Mouse (Mus musculus): Measurements from ENCODE around the gene Eml1.

Gene Eml1

DNA sequence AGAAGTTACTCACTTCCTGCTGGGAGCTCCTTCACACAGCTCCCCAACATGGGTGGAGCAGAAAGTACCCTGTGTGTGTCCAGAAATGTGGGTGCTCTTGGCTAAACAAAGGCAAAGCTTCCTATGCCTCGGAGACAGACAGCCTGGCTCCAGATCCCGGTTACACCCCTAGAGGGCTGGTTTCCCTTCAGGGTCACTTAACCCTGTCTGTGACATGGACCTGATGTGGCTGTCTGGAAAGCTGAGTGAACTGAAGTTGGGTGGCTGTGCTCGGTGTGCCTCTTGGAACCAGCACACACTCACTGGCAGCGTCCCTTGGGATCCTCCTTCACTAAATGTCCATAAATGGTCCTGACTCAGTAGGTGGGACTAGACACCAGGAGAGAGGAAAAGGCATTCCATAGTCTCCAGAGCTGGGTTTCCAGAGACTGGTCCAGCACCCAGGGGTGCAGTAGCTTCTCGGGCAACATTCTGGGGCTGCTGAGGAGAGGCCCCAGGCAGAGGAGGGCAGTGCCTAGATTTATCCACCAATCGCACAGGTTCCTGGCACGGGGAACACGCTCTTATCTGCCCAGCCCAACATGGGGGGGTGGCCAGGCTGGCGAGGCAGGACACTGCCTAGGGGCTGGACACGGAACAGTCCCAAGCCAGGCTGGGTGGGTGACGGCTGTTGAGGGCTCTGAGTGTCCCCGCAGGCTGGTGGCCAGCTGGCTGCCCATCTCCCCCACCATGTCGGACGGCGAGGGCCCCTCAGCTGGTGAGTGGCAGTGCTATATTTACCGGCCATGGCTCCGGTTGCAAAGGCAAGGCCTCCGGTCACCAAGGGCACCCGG lies at the start of gene Eml1:
TSS of gene Eml1 (plus strand) at position 362 of the 833 bp plus-strand sequence.
- no peak for DNase-seq

DNA sequence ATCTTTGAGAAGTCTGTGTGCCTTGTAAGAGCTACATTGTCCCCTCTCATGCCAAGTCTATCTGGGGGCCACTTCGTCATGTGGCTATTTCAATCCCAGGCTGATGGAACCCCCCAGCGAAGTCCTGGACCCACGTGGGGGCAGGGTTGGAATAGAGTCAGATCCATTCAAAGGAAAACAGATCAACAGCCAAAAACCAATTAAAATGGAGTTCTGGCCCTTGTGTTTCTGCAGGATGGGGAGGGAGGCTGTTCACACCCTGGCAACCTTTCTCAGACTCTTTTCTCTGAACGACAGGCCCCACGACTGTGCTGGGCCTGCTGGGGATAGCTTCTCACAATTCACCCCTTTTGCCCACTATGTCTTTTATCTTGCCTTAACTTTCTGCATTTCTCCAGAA lies 44.4 kb upstream of the Eml1 start:
- no peak for DNase-seq

DNA sequence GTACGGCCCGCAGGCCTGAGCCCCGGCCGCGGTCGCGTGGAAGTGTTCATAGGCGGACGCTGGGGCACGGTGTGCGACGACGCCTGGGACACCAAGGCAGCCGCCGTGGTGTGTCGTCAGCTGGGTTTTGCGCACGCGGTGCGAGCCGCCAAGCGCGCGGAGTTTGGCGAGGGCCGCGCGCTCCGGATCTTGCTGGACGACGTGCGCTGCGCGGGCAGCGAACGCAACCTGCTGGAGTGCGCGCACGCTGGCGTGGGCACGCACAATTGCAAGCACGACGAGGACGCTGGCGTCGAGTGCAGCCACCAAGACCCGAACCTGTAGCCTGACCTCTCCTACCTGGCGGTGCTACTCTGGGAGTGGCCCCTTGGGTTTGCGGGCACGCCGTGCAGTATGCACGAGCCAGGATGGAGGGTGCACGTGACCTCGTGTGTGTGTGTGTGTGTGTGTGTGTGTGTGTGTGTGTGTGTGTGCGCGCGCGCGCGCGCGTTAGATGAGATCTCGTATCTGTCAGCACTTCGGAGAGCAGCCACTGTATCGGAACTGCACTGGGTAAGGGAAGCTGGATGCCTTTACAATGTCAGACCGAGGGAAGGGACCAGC lies 42.8 kb upstream of the Eml1 start:
- peak; percentile 85 for DNase-seq

DNA sequence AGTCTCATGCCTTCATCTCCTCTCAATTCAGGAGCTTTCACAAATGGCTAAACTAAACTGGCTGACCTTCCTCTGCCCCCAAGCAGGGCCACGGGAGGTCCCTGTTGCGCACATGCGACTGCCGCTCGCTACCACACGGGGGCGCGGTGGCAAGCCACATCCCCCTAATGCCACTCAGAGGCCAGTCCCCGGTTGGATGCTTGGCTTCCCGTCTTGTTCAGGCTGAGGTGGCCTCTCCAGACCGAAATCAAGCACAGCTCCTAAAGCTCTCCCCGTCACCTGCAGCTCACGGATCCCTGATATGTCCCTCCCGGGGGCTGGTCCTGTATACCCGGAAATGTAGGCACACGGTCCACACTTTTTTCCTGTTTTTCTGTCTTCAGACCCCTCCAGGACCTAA lies 37.7 kb upstream of the Eml1 start:
- peak; percentile 86 for DNase-seq

GRCm38 (mm10) chr12:108333481-108333882 lies 37.3 kb upstream of the Eml1 start:
- no peak for DNase-seq

DNA sequence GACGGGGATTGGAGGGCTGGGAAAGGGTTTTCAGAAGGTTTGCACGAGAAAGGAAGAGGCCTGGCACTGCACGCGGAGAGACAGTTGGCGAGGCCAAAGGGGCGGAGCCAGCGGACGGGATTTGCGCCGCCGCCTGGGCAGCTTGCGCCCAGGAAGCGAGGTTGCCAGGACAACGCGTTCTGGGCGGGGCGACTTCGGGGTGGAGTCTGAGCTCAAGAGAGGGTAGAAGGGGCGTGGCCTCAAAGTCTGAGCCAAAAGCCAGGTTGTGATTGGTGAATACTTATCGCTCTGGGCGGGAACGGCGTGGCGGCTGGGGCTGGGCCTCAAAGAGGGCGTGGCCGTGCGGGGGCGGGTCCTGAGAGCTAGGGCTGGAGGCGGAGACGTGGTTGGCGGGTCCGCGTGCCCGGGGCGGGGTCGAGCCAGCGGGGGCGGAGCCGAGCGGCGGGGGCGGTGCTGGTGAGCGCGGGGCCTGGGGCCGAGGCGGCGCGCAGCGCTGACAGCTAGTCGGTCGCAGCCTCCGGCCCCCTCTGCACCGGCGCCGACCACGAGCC lies 36.8 kb upstream of the Eml1 start, which contains the start of gene Cyp46a1:
TSS of gene Cyp46a1 (plus strand) at position 487 of the 551 bp plus-strand sequence.
- peak; percentile 100 for DNase-seq

- peak; percentile 46 for DNase-seq
These were observed 36.2 kb upstream of the Eml1 start for GRCm38 (mm10) chr12:108334529-108334928.

- DNase-seq, result peak; percentile 60
These were observed 32.1 kb upstream of the Eml1 start for GRCm38 (mm10) chr12:108338572-108339190.

DNA sequence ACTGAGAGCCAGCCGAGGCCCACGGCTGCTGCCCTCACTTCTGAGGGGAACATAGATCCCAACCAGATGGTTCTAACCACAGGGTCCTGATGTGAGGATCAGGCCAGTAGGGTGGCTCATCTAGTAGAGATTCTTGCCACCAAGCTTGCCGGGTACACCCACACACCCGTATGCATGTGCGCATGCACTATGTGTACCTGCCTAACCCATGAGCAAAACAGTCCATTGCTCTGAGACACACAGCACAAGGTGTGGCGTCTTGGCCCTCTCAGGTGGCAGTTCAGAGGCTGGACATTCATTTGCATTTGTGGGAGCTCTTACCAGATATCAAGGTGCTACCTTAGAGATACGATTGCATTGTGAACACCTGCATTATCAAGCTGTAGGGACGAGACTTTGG lies 22.6 kb upstream of the Eml1 start:
- DNase-seq, result no peak

GRCm38 (mm10) chr12:108349026-108349425 lies 21.7 kb upstream of the Eml1 start:
- no peak for DNase-seq

DNA sequence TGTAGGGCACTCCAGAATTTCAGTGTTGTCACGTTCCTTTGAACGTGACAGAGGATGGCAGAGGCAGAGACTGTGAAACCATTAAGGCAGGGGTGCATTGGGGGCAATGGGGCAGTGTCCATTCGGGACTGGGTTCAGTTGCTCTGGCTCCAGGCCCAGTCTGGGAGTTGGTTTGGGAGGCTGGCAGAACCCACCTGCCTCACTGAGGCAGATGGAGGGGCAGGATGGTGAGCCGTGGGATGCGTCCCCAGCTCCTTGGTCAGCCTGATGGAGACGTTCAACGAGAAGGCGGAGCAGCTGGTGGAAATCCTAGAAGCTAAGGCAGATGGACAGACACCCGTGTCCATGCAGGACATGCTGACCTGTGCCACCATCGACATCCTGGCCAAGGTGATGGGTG lies 19.8 kb upstream of the Eml1 start:
- no peak for DNase-seq

GRCm38 (mm10) chr12:108352371-108353136 lies 18.2 kb upstream of the Eml1 start:
- no peak for DNase-seq

DNA sequence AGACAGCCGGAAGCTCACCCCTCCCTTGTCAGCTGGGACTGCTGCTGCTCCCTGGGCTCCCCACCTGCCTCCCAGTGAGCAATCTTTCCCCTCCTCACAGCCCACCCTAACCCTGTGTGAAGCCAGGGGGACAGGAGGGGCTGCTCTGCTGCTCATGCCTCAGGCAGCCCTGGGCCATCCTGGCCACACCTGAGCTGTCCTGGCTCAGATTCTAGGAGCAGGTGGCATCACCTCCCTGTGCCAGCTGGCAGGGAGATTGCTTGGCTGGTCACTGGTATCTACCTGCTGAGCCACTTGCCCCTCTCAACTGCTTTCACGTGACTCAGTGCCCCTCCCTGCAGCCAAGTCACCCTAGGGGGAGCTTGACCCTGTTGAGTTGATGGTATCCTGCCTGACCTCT lies 16.5 kb upstream of the Eml1 start:
- DNase-seq, result no peak

DNA sequence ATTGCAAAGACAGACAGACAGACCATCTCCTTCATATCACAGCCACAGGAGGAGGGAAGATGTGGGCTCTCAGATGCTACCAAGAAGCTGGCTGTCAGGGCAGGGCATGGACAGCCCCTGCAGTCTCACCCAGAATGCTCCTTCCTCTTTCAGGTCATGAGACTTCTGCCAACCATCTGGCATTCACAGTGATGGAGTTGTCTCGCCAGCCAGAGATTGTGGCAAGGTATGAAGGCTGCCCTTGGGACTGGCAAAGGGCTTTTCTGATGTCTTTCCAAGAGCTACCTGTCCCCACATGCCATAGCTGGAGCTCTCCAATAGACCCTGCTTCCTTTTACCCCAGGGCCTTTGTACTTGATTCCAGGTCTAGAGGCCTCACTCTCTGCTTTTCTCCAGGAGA lies 15.5 kb upstream of the Eml1 start:
- no peak for DNase-seq

GRCm38 (mm10) chr12:108355986-108356385 lies 14.8 kb upstream of the Eml1 start:
- no peak for DNase-seq

- DNase-seq, result peak; percentile 83
These were observed 7.0 kb upstream of the Eml1 start for GRCm38 (mm10) chr12:108363796-108364195.

- peak; percentile 30 for DNase-seq
These were observed 5.4 kb upstream of the Eml1 start for GRCm38 (mm10) chr12:108365340-108365739.

GRCm38 (mm10) chr12:108365868-108366267 lies 4.9 kb upstream of the Eml1 start:
- no peak for DNase-seq

GRCm38 (mm10) chr12:108367909-108368308 lies 2.8 kb upstream of the Eml1 start:
- DNase-seq, result no peak

DNA sequence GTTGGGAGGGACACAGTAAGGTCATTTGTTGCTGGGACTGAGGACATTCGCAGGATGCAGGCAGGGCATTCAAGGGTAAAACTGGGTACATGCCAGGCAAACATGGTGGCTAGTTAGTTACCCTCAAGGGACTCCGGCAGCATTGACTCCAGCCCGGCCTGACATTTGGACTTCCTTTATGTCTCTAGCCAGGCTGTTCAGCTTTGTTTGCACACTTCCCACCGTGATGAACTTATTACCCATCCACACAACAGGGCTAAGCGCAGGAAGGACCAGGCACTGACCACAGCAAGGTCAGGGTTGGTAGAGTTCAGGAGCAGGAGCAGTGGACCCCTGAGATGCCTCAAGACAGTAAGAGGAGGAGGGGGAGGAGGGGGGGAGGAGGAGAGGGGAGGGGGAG lies 1.8 kb upstream of the Eml1 start:
- no peak for DNase-seq

DNA sequence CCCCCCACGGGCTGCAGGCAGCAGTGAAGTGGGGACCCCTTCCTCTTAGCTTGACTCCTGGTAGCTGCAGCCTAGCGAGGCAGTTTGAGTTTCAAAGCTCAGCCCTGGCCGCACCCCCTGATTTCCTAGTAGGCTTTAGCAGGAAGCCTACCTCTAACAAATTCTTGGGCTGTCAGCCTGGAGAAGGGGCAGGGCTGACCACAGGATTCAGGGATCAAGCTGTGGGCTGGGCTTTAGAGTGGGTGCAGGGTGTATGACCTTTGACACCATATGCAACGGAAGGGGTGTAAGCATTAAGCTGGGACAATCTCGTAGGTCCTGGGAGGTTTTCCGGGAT lies 640 bp downstream of the Eml1 start:
- DNase-seq, result no peak

GRCm38 (mm10) chr12:108372241-108372640 lies 1.5 kb downstream of the Eml1 start:
- no peak for DNase-seq

DNA sequence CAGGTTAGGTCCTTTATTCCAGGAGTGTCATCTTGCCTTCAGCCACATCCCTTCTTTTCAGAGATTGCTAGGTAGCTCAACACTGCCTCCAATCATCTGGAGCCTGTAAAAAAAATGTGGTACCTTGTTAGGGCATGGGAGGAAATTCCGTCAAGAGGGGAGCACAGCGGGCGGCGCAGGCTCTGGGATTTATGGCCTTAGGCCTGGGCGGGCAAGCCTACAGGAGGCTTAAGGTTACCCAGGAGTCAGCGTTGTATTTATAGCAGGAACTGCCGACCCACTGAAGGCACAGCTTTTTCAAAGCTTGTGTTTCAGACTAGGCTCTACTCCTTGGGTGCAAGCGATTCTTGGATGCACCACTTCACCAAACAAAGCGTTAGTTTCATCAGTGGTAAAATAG lies 2.9 kb downstream of the Eml1 start:
- DNase-seq, result no peak

Data from right cerebral cortex, postnatal 14 days (tissue).